Mouse (Mus musculus): ENCODE data around the gene Ptprd.

DNA sequence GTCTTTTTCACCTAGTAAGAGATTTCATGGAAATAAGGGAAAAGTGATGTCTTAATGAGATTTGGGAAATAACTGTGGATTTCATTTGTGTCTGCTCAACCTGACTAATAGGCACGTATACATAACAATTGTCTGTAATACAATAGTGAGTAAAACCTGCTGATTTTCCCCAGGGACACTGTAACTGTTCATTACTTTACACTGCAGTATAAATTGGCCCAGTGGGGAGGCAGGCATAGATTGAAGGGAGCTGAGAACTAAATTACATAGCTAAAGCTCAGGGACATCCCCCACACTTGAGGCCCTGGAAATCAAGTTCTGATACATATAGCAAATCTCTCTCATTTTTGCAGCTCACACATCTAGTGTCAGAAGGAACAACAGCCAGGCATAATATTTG, 209.7 kb downstream of the Ptprd start:
- TF ChIP-seq POLR2A (IDR thresholded peaks at IDR 0.05; ENCODE audit: insufficient read depth, low read depth, low read length) (no peak), CTCF (IDR thresholded peaks at IDR 0.05; ENCODE audit: insufficient read depth, low read depth, low read length) (no peak)

Data from olfactory bulb, adult 2 months (tissue).